Mouse (Mus musculus) c-Kit-positive CD71-negative TER-119-negative erythroid progenitor cells, embryonic 14.5 days (primary cell): ENCODE results near the gene Stx1a.
"Not testable (repeated sequence)": the region's sequence is repeated elsewhere in the genome, so short reads cannot be mapped to it uniquely, and the experiment has no call there.

Experiments used
- DNase-seq: peaks from one replicate; pipeline ENCODE4 v3.0.0-alpha.2; 2013; ENCODE audit warnings: low read depth

The Stx1a gene

DNA sequence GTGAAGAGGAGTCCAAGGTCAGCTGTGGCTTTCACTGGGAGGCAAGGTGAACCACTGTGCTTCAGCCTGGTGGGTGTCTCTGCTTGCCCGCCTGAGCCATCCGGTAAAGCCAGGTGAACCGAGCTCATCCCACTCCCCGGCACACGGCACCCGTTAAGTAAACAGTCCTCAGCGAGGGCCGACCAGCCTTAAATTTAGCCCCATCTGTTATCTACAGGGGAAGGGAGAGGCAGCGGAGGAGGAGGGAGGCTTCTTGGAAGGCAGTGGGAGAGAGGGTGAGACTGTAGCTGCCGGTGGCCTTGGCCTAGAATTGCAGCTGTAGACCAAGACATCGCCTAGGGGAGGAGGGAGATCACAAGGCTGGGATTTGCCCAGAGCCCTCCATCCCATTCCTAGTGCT, 17.5 kb downstream of the Stx1a start:
- DNase-seq = no peak

GRCm38 (mm10) chr5:135042105-135042788, 19.0 kb downstream of the Stx1a start:
- DNase-seq = no peak

GRCm38 (mm10) chr5:135044575-135044974, 21.3 kb downstream of the Stx1a start:
- no peak for DNase-seq

- no peak for DNase-seq
Observed at GRCm38 (mm10) chr5:135048539-135048938, 25.3 kb downstream of the Stx1a start.

DNA sequence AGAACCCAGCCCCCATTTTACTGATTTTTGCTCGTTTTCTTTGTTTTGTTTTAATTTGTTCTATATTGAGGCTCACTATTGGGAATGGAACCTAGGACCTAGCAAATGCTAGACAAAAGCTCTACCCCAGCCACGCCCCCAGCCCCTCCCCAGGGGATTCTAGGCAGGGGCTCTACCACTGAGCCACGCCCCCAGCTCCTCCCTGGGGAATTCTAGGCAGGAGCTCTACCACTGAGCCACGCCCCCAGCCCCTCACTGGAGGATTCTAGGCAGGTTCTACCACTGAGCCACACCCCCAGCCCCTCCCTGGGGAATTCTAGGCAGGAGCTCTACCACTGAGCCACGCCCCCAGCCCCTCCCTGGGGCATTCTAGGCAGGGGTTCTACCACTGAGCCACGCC, 26.0 kb downstream of the Stx1a start:
- not testable (repeated sequence) for DNase-seq

DNA sequence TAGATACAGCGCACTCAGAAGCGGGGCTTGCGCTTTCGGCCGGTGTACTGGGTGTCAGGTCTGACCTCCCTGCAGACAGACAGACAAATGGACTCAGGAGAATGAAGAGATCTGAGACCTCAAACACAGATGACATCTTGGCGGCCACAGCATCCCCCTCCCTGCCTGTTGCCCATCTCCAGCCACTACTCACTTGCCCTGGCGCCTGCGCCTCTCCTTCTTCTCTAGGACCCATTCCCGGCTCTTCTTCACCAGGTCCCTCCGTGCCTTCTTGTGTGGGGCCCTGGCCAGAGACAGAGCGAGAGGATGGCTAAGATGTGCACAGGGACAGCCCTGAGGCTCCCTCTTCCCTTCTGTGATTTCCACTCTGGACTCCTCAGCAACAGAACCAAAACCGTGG, 30.1 kb downstream of the Stx1a start:
- no peak for DNase-seq

DNA sequence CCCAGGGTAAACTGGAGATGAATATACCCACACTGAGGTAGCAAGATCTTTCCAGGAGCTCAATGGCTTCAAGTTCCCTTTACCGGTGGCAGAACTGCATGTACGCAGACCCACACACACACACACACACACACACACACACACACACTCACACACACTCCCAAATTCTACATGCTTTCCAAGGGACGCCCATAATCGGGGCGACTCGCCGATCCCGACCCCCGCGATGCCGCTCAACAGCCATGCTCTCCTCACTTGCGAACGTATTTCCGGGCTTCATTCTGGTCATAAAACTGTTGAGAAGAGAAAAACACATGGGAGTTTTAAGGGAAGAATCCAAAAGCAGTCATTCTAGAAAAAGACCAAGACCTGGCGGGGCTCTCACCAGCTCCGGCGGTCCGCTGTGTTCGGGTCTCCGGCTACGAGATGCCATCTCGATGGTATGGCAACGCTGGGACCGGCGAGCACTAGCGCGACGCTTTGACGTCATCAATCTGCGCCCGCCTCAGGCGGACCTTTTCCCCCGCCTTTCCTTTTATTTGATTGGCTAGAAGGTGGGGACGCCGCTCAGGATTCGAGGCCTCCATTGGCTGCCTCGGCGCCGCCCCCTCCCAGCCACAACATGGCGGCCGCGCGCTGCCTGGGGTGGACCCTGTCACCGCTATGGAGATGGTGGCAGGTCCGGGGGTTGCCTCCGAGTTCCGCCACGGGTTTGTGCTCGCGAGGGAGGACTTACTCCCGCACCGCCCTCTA, 40.5 kb downstream of the Stx1a start, which contains the start of gene Dnajc30:
Dnajc30 (plus strand) TSS at position 574 of the 753 bp plus-strand sequence.
- peak; percentile 96 for DNase-seq

DNA sequence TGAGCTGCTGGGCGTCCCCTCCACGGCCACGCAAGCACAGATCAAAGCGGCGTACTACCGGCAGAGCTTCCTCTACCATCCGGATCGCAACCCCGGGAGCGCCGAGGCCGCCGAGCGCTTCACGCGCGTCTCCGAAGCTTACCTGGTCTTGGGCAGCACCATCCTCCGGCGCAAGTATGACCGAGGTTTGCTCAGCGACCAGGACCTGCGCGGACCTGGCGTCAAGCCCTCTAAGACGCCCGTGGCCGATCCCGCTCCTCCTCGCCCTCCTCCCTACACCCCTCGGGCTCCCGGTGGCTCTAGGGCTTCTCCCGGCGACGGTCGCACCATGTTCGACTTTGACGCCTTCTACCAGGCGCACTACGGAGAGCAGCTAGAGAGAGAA, 41.1 kb downstream of the Stx1a start:
- DNase-seq = no peak

- not testable (repeated sequence) for DNase-seq
Observed at GRCm38 (mm10) chr5:135064909-135065446, 41.7 kb downstream of the Stx1a start, which contains the start of gene Bud23. Bud23 (minus strand) TSS chr5:135064959.

GRCm38 (mm10) chr5:135066008-135066407, 42.7 kb downstream of the Stx1a start:
- no peak for DNase-seq

DNA sequence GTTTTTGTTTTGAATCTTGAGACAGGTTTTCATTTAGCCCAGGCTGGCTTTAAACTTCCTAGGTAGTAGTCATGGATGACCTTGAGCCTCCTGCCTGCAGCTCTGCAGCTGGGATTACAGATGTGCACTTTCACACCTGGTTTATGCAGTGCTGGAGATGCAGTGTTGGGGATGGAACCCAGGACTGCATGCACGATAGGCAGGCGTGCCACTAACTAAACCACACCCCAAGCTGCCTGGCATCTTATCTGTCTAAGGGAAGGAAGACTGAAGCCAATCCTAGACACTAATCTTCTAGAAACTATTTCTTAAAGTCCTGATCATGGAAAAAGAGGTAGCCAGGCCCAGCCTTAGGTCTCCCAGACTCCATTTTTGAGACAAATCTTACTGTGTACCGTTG, 47.2 kb downstream of the Stx1a start:
- DNase-seq = no peak

DNA sequence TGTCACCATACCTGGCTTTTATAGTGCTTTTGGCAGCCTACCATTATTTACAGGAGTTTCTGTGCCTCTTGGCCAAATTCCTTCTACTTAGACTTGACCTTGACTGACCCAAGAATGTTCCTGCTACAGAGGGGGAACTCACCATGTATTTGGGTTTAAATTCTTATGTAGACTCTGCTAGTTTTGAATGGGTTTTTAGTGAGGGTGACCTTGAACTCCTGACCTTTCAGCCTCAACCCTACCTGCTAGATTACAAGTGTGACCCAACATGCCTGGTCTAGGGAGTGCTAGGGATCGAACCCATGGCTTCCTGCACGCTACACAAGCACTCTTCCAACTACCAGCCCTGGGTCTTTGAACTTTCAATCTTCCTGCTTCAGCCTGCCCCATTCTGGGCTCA, 48.8 kb downstream of the Stx1a start:
- no peak for DNase-seq

DNA sequence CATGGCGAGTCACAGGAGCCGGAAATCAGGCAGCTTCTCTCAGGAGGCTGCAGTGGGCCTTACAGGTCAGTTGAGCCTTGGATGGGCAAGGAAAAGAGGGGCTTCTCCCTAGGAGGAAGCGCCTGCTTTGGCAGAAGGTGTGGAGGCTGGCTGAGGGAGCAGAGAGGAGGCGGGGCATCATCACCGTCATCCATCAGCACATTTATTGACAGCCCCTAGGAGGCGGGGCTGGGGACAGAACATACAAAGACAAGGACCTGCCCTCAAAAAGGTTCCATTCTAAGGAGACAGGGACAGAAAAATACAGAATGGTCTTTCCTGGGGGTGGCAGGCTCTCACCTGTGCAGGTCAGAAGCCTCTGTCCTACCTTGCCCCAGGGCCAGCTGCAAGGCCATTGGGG, 49.4 kb downstream of the Stx1a start:
- DNase-seq = no peak

DNA sequence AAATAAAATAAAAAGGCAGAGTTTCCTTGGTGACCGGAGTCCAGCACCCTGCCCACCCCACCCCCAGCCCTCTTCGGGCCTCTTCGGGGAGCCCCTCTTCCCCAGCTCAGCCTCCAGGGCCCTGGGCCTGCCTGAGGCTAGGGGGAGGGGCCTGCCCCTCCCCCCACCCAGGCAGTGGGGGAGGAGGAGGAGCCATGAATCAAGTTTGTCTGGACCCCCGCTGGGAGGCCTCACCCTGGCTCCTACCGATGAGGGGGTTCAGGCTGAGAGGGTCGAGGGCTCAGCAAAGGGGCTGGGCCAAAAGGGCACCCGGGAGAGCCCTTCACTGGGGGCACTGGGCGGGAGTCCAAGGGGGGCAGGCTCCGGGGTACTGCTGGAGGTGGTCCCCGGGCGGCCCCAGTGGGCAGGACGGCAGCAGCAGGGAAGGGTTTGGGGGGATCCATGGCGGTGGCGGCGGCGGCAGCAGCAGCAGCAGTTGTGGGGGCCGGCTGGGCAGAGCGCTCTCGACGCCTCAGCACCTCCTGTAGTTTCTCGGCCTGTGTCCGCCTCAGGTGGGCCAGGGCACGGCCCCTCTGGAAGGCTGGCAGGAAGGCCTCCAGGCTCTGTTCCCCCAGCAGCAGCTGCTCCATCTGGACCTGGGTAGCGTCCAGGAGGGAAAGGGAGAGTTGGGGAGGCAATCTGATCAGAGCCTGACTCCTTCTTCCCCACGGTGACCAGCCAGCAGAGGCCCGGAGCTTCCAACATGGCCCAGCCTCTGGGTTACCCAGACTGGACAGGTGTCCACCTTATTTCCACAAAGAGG, 50.3 kb downstream of the Stx1a start:
- DNase-seq = no peak

DNA sequence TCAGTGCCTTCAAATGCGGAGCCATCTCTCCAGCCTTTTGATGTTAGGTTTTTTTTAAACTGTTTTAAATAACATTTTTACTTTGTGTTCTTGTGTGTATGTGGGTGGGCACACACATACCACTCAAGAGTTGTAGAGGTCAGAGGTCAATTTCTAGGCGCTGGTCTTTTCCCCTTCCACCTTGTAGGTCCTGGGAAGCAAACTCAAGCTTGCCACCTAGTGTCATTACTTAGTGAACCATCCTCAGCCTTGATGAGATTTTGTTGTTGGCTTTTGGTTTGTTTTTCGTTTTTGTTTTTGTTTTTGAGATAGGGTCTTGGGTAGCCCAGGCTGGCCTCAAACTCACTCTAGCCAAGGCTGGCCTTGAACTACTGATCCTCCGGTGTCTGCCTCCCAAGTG, 52.4 kb downstream of the Stx1a start:
- no peak for DNase-seq

- no peak for DNase-seq
Observed at GRCm38 (mm10) chr5:135076368-135076767, 53.1 kb downstream of the Stx1a start.

DNA sequence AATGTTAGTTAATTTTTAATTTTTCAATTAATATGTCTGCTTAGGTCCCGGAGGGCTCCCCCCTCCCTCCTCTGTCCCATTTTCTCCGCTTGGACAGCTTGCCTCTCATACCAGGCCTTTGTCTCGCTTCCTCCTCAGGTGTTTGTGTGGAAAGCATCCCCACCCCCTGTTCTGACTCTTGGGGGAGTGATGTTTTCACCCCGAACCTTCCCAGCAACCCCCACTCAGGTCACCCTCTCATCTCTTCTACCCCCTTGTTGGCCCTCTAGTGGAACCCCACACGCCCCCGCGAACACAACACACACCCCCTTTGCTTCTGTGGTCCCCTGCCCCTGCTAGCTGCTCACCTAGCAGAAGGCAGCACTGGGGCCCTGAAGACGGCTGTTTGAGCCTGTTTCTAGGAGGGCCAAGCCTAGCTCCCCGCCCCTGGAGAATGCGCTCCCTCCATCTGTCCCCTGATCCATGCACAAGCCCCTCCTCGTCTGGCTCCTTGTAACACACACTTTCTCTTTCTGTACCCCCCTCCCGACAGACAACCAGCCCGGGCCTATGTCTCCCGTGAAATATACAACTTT, 53.7 kb downstream of the Stx1a start:
- DNase-seq = no peak

DNA sequence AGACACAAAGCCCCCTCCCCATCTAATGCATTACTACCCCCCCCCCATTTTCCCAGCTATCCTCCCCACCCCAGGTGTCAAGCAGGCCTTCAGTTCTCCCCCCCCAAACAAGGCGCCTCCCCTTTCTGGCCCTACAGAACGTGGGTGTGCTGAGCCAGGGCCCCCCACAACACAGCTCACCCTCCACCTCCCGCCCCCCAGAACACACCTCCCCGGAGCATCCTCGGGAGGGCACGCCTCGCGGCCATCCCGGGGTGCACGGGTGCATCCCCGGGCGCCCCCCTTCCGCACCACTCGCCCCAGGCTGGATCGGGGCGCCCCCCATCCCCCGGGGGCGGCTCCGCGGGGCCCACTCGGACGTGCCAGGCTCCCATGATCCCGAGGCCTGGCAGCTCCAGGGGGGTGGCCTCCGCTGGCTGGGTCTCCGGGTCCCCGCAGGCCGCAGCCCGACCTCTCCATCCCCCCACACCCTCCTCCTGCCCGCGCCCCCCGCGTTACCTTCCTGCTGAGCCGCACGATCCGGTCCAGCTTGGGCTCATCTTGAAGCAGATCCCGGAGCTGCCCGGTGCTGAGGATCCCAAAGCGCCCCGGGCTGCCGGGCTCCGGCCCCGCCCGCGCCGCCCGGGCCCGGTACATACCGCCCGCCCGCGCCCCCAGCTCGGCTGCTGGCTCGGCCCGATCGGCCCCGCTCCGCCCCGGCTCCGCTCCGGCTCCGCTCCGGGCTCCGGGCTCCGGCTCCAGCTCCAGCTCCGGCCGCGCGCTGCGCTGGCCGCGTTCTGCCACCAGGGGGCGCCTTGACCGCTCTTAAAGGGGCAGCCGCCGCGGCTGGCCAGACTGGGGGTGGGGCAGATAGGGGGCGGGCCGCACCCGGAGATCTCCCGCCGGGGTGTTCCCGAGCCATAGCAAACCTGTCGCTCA, 54.5 kb downstream of the Stx1a start, which contains the start of gene Vps37d:
Vps37d (minus strand) TSS at position 703 of the 918 bp plus-strand sequence.
- peak; percentile 73 for DNase-seq

- no peak for DNase-seq
Observed at GRCm38 (mm10) chr5:135078482-135078810, 55.2 kb downstream of the Stx1a start.

DNA sequence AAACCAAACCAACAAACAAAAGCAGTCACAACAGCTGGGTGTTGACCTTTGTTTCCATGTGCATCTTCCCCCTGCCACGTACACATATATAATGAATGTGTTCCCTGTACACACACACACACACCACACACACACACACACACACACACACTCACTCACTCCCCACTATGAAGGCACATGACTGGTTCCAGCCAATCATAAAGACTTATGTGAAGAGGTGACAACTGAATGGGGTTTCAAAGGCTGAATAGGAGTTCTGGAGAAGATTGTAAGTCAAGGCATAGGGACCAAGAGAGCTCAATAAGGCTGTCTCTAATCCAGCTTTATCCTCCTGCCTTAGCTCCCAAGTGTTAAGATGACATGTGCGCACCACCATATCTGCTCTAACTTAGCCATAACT, 56.3 kb downstream of the Stx1a start:
- no peak for DNase-seq

DNA sequence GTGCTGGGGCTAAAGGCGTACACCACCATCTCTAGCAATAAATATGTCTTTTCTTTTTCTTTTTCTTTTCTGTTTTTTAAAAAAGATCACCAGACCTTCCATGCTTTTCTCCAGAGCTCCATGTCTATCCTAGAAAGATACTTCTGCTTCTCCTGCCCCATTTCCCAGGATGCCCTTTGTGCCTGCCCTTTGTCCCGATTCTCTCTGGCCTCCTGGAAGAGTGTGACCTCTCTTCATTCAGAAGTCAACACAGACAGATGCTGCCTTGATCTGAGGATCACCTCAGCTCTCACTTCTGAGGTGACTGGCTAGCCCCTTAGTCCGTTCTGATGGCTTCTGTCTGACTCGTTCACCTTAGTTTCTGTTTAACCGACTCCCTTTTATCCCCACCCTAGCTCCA, 57.3 kb downstream of the Stx1a start:
- no peak for DNase-seq
